Mouse (Mus musculus) gastrocnemius, postnatal 36 days (tissue): ENCODE data around the gene Ift80. TPM values are rescaled to one million over a fixed set of nuclear protein-coding genes. Genes with fewer than 3 reads are reported as not detected.
"Not testable (repeated sequence)": the region's sequence is repeated elsewhere in the genome, so short reads cannot be mapped to it uniquely, and the experiment has no call there.

Source experiments
- DNase-seq, 2 experiments: peaks; one replicate each; pipeline ENCODE4 v3.0.0; 2022
- intact Hi-C: fragments of 180-260 bp; cut with DNase I; formaldehyde crosslinking; loops from one replicate; pipeline ENCODE4 v1.15.1; 2025
- total RNA-seq, 2 experiments: library from RNA; stranded (reverse); gene quantifications; 2 replicates each; pipeline ENCODE4 v1.2.3; 2021

Ift80 gene
- total RNA-seq, 2 experiments from 2014 or later = 2.6 to 3.9 TPM

- intact Hi-C loops = no loop called here
- DNase-seq = no peak
Observed at GRCm38 (mm10) chr3:68941867-68942266, 62.5 kb downstream of the Ift80 start.

GRCm38 (mm10) chr3:68940311-68940710 lies 64.1 kb downstream of the Ift80 start:
- intact Hi-C loops = no loop called here

GRCm38 (mm10) chr3:68939312-68939711 lies 65.1 kb downstream of the Ift80 start:
- no peak for DNase-seq
- intact Hi-C loops = no loop called here

More at GRCm38 (mm10) chr3:68940311-68940710, 64.1 kb downstream of the Ift80 start:
- DNase-seq = no peak

GRCm38 (mm10) chr3:68936709-68937108 lies 67.7 kb downstream of the Ift80 start:
- intact Hi-C loops = no loop called here
- DNase-seq = no peak

GRCm38 (mm10) chr3:68935498-68935897 lies 68.9 kb downstream of the Ift80 start:
- intact Hi-C loops = no loop called here
- no peak for DNase-seq

GRCm38 (mm10) chr3:68934259-68934658 lies 70.1 kb downstream of the Ift80 start:
- DNase-seq = no peak
- intact Hi-C loops = no loop called here

GRCm38 (mm10) chr3:68928619-68929018 lies 75.8 kb downstream of the Ift80 start:
- no peak for DNase-seq
- intact Hi-C loops = no loop called here

GRCm38 (mm10) chr3:68907509-68907908 lies 96.9 kb downstream of the Ift80 start:
- no peak for DNase-seq
- intact Hi-C loops = no loop called here

- intact Hi-C loops = no loop called here
- DNase-seq = no peak
Observed at GRCm38 (mm10) chr3:68904902-68905778, 99.2 kb downstream of the Ift80 start.

- DNase-seq, intact Hi-C loops: not testable (repeated sequence)
Observed at GRCm38 (mm10) chr3:68902636-68903035, 101.7 kb downstream of the Ift80 start.

- intact Hi-C loops = no loop called here
Observed at GRCm38 (mm10) chr3:68897154-68897553, 107.2 kb downstream of the Ift80 start.

GRCm38 (mm10) chr3:68895426-68895825 lies 108.9 kb downstream of the Ift80 start:
- intact Hi-C loops = no loop called here
- no peak for DNase-seq

More at GRCm38 (mm10) chr3:68897154-68897553, 107.2 kb downstream of the Ift80 start:
- no peak for DNase-seq

- intact Hi-C loops = no loop called here
- DNase-seq = no peak
Observed at GRCm38 (mm10) chr3:68886845-68887244, 117.5 kb downstream of the Ift80 start.

GRCm38 (mm10) chr3:68874079-68874478 lies 130.3 kb downstream of the Ift80 start:
- no peak for DNase-seq
- intact Hi-C loops = no loop called here

- intact Hi-C loops = no loop called here
- no peak for DNase-seq
Observed at GRCm38 (mm10) chr3:68870568-68870950, 133.8 kb downstream of the Ift80 start.

- intact Hi-C loops = no loop called here
- DNase-seq = peak in 1 of 2 experiments; percentile 13
Observed at GRCm38 (mm10) chr3:68869691-68870567, 134.4 kb downstream of the Ift80 start.

GRCm38 (mm10) chr3:68869211-68869690 lies 135.1 kb downstream of the Ift80 start, which contains the start of gene 1110032F04Rik:
Gene 1110032F04Rik (plus strand): TSS chr3:68869586.
- no peak for DNase-seq
- intact Hi-C loops = no loop called here

GRCm38 (mm10) chr3:68852414-68852813 lies 152.0 kb downstream of the Ift80 start:
- no peak for DNase-seq
- intact Hi-C loops = no loop called here

- intact Hi-C loops = no loop called here
- DNase-seq = no peak
Observed at GRCm38 (mm10) chr3:68848323-68848722, 156.0 kb downstream of the Ift80 start.

- intact Hi-C loops = no loop called here
- no peak for DNase-seq
Observed at GRCm38 (mm10) chr3:68844025-68844424, 160.3 kb downstream of the Ift80 start.
